Mouse (Mus musculus): Measurements from ENCODE around the gene Etv3.
A peak's percentile ranks its signal among the peaks of the same experiment; 100 is the strongest.
"Not testable (repeated sequence)": the region's sequence is repeated elsewhere in the genome, so short reads cannot be mapped to it uniquely, and the experiment has no call there.

Etv3 gene

DNA sequence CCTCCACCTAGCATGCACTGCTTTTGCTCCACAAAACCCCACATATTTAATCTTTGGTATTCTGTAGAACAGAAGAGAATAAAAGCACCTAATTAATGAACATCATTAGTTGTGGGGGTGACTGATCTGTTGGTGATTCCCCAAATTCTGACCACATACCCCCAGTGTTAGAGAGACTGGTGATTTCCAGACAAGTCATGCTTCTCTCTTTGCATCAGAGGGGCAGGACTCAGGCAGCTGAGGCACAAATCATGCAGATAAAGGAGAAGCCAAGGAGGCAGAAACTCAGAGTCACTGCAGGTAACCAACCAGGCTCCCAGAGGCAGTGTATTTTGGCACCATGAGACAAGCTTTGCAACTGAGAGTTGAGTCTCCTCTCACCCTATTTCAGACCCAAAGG, 6.8 kb upstream of the Etv3 start:
- DNase-seq (ENCODE audit: low spot score) = no peak

DNA sequence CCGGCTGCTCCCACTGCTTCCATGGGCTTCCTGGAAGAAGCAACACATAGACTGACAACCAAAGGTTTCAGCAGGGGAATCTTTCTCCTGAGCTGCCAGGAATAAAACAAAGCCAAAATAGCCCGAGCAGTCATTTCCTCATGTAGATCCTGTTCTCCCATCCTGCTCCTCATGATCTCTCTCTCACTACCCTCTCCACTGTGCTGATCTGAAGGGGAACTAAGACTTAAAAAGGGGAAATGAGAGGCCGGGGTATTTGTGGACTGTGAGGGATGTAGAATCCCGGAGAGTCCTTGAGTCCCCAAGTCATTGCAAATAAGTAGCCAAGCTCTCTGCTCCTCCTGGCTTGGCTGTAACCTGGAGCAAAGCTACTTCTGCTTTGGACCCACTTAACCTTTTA, 4.1 kb upstream of the Etv3 start:
- DNase-seq (ENCODE audit: low spot score) = no peak

GRCm38 (mm10) chr3:87521833-87522232, 3.4 kb upstream of the Etv3 start:
- DNase-seq (ENCODE audit: low spot score) = no peak

GRCm38 (mm10) chr3:87523701-87524100, 1.5 kb upstream of the Etv3 start:
- DNase-seq (ENCODE audit: low spot score) = no peak

DNA sequence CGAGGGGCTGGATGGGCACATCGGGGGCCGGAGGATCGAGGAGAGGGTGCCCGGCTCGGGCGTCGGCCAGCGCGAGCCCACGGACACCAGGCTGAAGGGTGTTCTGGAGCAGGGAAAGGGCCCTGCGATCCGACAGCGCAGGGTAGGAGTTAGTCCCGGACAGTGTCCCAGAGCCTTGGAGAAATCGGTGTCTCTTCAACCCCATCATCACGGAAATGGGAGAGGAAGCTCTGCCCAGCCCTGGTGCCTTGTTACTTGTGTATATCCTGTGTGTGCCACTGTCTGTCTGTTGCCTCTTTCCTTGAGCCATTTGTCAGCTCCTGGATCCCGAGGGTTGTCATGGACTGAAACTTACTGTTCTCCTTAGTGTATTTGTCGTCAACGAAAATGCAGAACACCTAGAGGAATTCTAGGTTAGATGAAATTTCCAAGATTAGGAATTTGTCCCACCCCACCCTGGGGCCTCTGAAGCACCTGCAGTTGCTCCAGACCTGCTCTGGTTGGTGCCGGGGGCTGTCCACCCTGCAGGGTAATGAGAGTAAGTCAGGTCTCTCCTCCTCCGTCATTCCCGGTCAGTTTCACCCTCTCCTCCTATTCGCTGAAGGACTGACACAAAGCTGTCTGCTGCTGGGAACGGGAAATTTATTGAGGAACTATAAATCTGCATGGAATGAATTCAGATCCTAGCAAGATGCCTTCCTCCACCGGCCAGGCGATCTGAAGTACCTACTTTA, 797 bp downstream of the Etv3 start:
- no peak for DNase-seq (ENCODE audit: low spot score)

DNA sequence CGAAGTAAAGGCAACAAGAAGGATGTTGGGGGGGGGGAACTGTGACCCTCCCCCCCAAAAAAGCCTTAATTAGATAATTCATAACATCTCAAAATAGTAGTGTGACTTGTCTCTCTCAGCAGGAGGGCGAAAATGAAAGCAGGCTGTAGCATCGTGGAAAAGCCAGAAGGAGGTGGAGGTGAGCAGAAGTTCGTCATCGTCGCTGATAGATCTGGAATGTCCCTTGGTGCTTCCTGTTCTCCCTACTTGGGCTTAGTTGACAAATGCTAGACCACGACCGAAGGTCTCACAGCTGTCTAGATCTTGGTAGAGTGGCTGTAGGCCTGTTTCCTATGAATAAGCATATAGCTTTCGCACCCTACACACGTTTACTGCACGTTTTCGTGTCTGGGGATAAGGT, 1.9 kb downstream of the Etv3 start:
- no peak for DNase-seq (ENCODE audit: low spot score)

DNA sequence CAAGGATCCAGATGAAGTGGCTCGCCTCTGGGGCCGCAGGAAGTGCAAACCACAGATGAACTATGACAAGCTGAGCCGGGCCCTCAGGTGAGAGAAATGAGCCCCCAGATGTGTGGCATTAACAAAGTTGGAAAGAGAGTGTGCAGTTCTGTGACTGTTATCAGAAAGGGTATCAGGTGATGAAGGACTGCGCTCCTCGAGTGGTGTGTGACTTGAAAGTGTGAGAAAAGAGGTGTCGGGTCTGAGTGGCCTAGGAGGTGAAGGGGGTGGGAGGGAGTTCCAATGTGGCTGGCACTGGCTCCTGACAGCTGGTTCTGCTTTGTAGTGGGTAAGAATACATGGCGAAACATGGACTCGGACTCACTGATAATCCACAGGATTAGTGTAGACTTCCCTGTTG, 2.8 kb downstream of the Etv3 start:
- no peak for DNase-seq (ENCODE audit: low spot score)

- DNase-seq (ENCODE audit: low spot score) = no peak
Measured at GRCm38 (mm10) chr3:87528841-87529240, 3.6 kb downstream of the Etv3 start.

DNA sequence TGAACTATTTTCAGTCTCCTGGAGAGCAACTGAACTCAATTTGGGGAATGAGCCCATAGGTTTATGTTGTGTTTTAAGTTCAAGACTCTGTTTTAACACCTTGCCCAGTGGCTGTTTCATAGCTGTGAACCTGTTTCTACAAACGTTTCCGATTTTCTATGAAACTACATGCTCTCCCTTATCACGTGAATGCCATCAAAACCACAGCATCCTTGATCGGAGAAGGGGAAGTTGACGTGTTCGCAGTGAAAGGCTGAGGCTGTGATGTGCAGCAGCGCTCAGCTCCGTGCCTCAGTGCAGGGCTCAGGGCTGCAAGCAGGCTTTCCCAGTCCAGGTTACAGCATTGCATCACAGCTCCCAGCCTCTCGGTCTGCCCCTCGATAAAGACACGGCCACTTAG, 4.4 kb downstream of the Etv3 start:
- peak; percentile 53 for DNase-seq (ENCODE audit: low spot score)

GRCm38 (mm10) chr3:87530234-87530633, 5.0 kb downstream of the Etv3 start:
- no peak for DNase-seq (ENCODE audit: low spot score)

DNA sequence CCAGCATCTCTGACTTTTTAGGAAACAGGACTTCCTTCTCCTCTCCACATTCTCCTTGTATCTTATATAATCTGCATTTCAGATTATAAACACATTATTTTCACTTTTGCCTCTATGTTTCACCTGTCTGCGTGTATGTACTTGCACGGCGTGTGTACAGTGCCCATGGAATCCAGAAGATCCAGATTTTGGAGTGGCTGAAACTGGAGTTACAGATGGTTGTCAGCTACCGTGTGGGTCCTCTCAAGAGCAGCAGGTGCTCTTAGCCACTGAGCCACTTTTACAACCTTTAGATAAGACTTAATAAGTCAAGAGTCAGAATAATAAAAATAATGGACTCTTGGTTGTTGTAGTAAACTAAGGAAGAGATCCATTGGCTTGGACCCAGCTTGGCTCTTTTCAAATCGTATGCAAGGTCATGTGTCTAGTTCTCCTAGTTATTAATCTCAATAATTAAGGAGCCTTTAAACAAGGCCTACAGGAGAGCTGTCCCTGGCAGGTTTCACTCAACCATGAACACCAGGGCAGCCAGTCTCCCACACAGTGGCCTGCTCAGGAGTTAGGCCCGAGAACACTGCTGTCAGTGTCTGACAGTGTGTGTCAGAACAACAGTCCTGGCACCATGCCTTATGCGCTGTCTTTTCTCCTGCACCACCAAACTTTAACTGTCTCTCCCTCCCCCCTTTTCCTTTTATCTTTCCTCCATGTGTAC, 8.6 kb downstream of the Etv3 start:
- DNase-seq (ENCODE audit: low spot score) = no peak

DNA sequence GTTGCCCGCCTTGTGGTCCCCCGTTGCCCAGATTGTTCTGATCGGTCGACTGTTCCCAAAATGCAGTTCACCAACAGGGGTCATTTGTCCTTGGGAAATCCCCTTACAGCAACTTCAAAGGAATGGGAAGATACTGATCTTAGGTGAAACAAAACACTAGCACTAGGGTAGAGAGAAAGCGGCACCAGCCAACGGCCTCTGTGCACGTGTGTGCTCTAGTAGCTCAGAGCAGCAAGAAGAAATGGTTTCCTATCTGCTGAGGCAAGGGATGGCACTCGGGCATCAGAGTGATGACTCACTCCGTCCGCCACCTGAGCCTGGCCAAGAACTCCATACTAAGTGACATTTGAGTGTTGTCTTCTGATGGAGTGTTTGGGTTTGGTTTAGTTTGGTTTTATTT, 12.8 kb downstream of the Etv3 start:
- DNase-seq (ENCODE audit: low spot score) = no peak

DNA sequence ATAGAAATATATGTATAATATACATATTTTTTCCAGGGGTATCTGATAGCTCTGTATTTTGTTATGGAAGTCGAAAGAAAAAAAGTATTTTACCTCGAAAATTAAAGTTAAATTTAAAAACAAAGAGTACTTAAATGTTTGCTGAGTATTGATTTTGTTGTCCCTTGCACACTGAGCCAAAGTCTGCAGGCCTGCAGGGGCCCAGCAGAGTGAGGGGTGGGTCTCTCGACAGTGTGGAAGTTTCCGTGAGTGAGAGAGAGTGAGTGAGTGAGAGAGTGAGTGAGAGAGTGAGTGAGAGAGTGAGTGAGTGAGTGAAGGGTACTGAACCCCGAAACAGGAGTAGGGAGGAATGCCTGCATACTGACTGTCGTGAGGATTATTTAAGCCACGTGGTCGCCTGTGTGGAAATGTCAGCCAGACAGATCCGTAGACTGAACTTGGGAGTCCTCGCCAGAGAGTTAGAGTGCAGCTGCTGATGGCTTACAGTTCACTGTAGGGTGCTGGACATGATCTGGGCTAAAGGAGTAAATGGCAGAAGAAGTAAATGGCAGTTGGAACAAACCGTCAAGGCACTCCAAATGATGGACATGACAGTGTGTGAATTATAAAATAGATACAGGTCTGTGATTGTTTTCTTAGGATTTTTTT, 14.9 kb downstream of the Etv3 start:
- DNase-seq (ENCODE audit: low spot score) = no peak

- DNase-seq (ENCODE audit: low spot score) = no peak
Measured at GRCm38 (mm10) chr3:87540714-87541113, 15.5 kb downstream of the Etv3 start.

- no peak for DNase-seq (ENCODE audit: low spot score)
Measured at GRCm38 (mm10) chr3:87542481-87543215, 17.4 kb downstream of the Etv3 start.

DNA sequence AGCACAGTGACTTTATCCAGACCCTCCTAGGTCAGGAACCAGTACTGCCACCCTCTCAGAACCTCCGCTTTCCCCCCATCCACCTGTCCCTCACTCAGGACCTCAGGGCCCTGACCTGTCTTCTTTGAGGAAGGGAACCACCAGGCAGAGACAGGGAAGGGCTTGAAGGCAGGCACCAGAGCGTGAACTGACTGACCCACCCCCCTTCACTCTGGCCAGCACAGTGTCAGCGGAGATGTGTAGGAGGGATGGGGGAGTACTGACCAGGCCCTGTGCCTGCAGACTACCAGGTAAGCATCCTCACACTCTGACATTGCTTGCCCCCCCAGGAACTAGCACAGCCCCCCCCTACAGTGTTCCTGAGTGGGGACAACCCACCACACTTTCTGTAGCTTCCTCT, 20.3 kb downstream of the Etv3 start:
- no peak for DNase-seq (ENCODE audit: low spot score)

GRCm38 (mm10) chr3:87546291-87546721, 21.1 kb downstream of the Etv3 start:
- DNase-seq (ENCODE audit: low spot score) = no peak

GRCm38 (mm10) chr3:87549908-87550307, 24.7 kb downstream of the Etv3 start:
- no peak for DNase-seq (ENCODE audit: low spot score)

DNA sequence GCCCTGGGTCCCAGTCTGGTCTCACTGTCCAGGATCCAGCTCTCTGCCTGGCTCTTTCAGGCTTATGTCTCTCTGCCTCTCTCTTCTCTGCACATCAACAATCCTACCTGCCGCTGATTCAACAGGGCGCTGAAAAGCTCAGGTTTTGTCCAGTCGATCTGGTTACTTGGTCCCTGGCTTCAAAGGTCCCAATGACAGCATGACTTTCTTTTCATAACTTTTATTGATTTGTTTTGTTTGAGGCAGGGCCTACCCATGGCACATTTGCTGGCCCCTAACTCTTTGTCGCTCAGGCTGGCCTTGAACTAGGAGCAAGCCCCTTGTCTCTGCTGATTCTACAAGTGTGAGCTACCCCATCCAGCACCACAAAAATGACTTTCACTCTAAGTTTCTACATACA, 27.1 kb downstream of the Etv3 start:
- no peak for DNase-seq (ENCODE audit: low spot score)

GRCm38 (mm10) chr3:87553196-87553935, 28.2 kb downstream of the Etv3 start:
- peak; percentile 14 for DNase-seq (ENCODE audit: low spot score)

- not testable (repeated sequence) for DNase-seq (ENCODE audit: low spot score)
Measured at GRCm38 (mm10) chr3:87554859-87555258, 29.7 kb downstream of the Etv3 start.

DNA sequence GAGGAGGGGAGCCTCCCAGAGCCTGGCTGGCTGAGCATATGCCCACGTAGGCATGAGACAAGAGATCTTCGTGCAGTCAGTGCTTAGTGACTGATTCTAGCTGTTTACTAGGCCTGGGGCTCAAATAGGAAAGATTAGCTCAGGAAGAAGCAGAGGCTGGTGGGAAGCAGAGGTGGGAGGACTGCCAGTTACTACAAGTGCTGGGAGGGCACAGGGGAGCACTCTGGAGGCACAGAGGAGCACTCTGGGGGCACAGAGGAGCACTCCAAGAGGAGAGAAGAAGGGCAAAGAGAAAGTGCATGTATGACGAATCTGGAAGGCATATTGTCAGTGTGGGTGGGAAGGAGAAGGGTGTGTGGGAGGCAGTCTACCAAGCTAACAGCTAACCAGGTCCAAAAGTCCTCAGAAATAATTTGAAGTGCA, 30.9 kb downstream of the Etv3 start:
- DNase-seq (ENCODE audit: low spot score) = no peak
